ENCODE assay signal across 10 mouse cellular contexts in genomic region chr12:8452766-8453621, GRCm38 (mm10). TPM values are rescaled to one million over a fixed set of nuclear protein-coding genes. Genes with fewer than 3 reads are reported as not detected.
DNase-seq lines count a peak whose midpoint lies in the region; ATAC-seq and TF ChIP-seq lines count a peak whose summit lies in the region.
"Had no signal": no experiment of that assay in that cellular context is flagged by ENCODE, and none has a peak within 500 bp of the region (broad histone marks: within the 10 kb centered on the region; RNA-seq: fewer than 3 reads in every experiment).

No protein-coding gene starts in this region.

- H3K9me3 ChIP-seq in kidney, embryonic 15.5 days (replicated peaks) = no peaks in the 10 kb centered on the region
- H3K9me3 ChIP-seq in MEL (replicated peaks; ENCODE audit: insufficient read depth, low read length) = no peaks in the 10 kb centered on the region
- H3K9me3 ChIP-seq: heart, embryonic 13.5 days had no signal

- TF ChIP-seq POLR2A in kidney, adult 2 months (IDR thresholded peaks at IDR 0.05; ENCODE audit: low read depth, low read length) = no peak
- no peak for TF ChIP-seq POLR2A in MEL (IDR thresholded peaks at IDR 0.05; ENCODE audit: control insufficient read depth in 1 of 2, insufficient read depth in 1 of 2, low read depth in 1 of 2, low read length in 2 of 2, poor library complexity in 1 of 2)

- peaks cover 13% of the 10 kb centered on the region for H3K4me1 ChIP-seq in kidney, adult 2 months (ENCODE audit: control insufficient read depth, insufficient read depth, low read length)
- H3K4me1 ChIP-seq in kidney, embryonic 15.5 days = peaks cover 16% of the 10 kb centered on the region
- H3K4me1 ChIP-seq in MEL (ENCODE audit: control insufficient read depth in 1 of 2, insufficient read depth in 2 of 2, low read length in 2 of 2) = no peaks in the 10 kb centered on the region
- peaks cover 25% of the 10 kb centered on the region for H3K4me1 ChIP-seq in brown adipose tissue, adult 24 weeks (ENCODE audit: control insufficient read depth, insufficient read depth, insufficient read length, low read length)

- 41% methylated on average over 7 of the region's 7 CpGs for WGBS in kidney, adult 2 months
- WGBS in kidney, embryonic 15.5 days = 77% methylated on average over 7 of the region's 7 CpGs

- TF ChIP-seq EP300 in MEL (IDR thresholded peaks at IDR 0.05; ENCODE audit: low read depth in 1 of 2, low read length in 2 of 2) = no peak

- TF ChIP-seq CTCF in kidney, adult 2 months (conservative IDR thresholded peaks at IDR 0.05; ENCODE audit: insufficient read depth, insufficient read length, low read depth, low read length) = no peak
- no peak for TF ChIP-seq CTCF in MEL (IDR thresholded peaks at IDR 0.05 in 2 of 3, conservative IDR thresholded peaks at IDR 0.05 in 1 of 3; ENCODE audit: control insufficient read depth in 1 of 3, insufficient read depth in 1 of 3, low read depth in 2 of 3, low read length in 3 of 3, poor library complexity in 1 of 3, severe bottlenecking in 1 of 3)

- H3K9ac ChIP-seq in kidney, embryonic 15.5 days = no peak overlapping the region
- H3K9ac ChIP-seq in MEL (ENCODE audit: control insufficient read depth, low read depth, low read length, poor library complexity, severe bottlenecking) = no peak overlapping the region
- H3K9ac ChIP-seq: heart, embryonic 13.5 days had no signal

- H3K36me3 ChIP-seq in kidney, adult 2 months (ENCODE audit: control insufficient read depth, insufficient read depth, low read length) = no peaks in the 10 kb centered on the region
- no peaks in the 10 kb centered on the region for H3K36me3 ChIP-seq in kidney, embryonic 15.5 days
- no peaks in the 10 kb centered on the region for H3K36me3 ChIP-seq in MEL (ENCODE audit: control insufficient read depth in 1 of 2, insufficient read depth in 2 of 2, low read length in 2 of 2)
- H3K36me3 ChIP-seq: heart, embryonic 13.5 days had no signal

- peak; percentile 72 for DNase-seq in kidney, adult 2 months
- no peak for DNase-seq in MEL (ENCODE audit: low read depth, low spot score)
- DNase-seq in heart, postnatal 25 days (ENCODE audit: low spot score) = peak; percentile 68
- DNase-seq in embryo, embryonic 10.5 days (ENCODE audit: low spot score) = no peak
- DNase-seq: right cerebral cortex, adult 18-20 months; thymus, postnatal 25 days had no signal

- ATAC-seq in kidney, embryonic 15.5 days (replicated peaks; ENCODE audit: low FRiP score) = no peak
- ATAC-seq in erythroid progenitor cell, adult 5-6 weeks (replicated peaks; ENCODE audit: low FRiP score, poor library complexity, severe bottlenecking) = no peak

- H3K4me3 ChIP-seq in kidney, adult 2 months (ENCODE audit: insufficient read depth, low read depth, low read length) = no peak overlapping the region
- H3K4me3 ChIP-seq in kidney, embryonic 15.5 days (replicated peaks) = no peak overlapping the region
- no peak overlapping the region for H3K4me3 ChIP-seq in MEL (ENCODE audit: control insufficient read depth in 1 of 2, insufficient read depth in 1 of 2, low read depth in 2 of 2, low read length in 2 of 2)
- H3K4me3 ChIP-seq in brown adipose tissue, adult 24 weeks (ENCODE audit: insufficient read depth, low read depth, low read length) = no peak overlapping the region
- H3K4me3 ChIP-seq: heart, embryonic 13.5 days had no signal

- H3K4me2 ChIP-seq in kidney, embryonic 15.5 days = no peak overlapping the region
- H3K4me2 ChIP-seq: heart, embryonic 13.5 days had no signal

- H3K79me2 ChIP-seq in MEL (ENCODE audit: control insufficient read depth, insufficient read depth, low read length, poor library complexity) = no peaks in the 10 kb centered on the region

- no peaks in the 10 kb centered on the region for H3K27me3 ChIP-seq in kidney, adult 2 months (replicated peaks; ENCODE audit: control insufficient read depth, insufficient read depth, low read length)
- no peaks in the 10 kb centered on the region for H3K27me3 ChIP-seq in kidney, embryonic 15.5 days
- no peaks in the 10 kb centered on the region for H3K27me3 ChIP-seq in MEL (ENCODE audit: control insufficient read depth in 1 of 2, insufficient read depth in 2 of 2, low read length in 2 of 2)

- peak overlapping the region; percentile 46; the same call in 1 of the 2 replicates for H3K27ac ChIP-seq in kidney, adult 2 months (ENCODE audit: insufficient read depth, low read depth, low read length)
- H3K27ac ChIP-seq in kidney, embryonic 15.5 days = no peak overlapping the region
- no peak overlapping the region for H3K27ac ChIP-seq in MEL (ENCODE audit: control insufficient read depth, low read depth, low read length)
- H3K27ac ChIP-seq in brown adipose tissue, adult 24 weeks (replicated peaks; ENCODE audit: low read depth, low read length) = peak overlapping the region; percentile 61
- H3K27ac ChIP-seq: heart, embryonic 13.5 days had no signal

- no peak for TF ChIP-seq RAD21 in MEL (IDR thresholded peaks at IDR 0.05; ENCODE audit: low read depth, low read length)

- intact Hi-C loops in heart, postnatal 25 days (cut with DNase I) = no loop called here

TF ChIP-seq in MEL, 35 proteins besides CTCF, POLR2A, EP300 and RAD21:
- TF ChIP-seq ZNF384 (IDR thresholded peaks at IDR 0.05; ENCODE audit: low read depth, low read length) (no peak), ZKSCAN1 (IDR thresholded peaks at IDR 0.05; ENCODE audit: low read depth, low read length) (peak; percentile 15; the same call in 1 of the 2 replicates)
TF ChIP-seq in MEL: peak in this region for 1.

RNA-seq across cellular contexts. Expression of gene Rhob, which starts 46.8 kb away (rescaled TPM):
- polyA plus RNA-seq in kidney, adult 2 months (2012; rRNA removed) = 128 and 145 TPM in 2 replicates
- polyA plus RNA-seq in kidney, embryonic 15.5 days (2015; fragmentation: Nextera tagmentation; extraction: Ambion mirVana) = 35.4 and 38.7 TPM in 2 replicates
- 1.4 and 1.8 TPM in 2 replicates for total RNA-seq in MEL (2012; rRNA removed)
- polyA plus RNA-seq in MEL (2012; ENCODE audit: insufficient read depth in 1 of 2, insufficient read length in 2 of 2, low read depth in 1 of 2, low replicate concordance in 2 of 2, missing spikeins in 1 of 2) = 1 to 10 TPM in 1 of 2 experiments, not detected in 1; 6.0 TPM
- polyA plus RNA-seq in brown adipose tissue, adult 24 weeks (2012; ENCODE audit: insufficient read depth, insufficient read length, missing spikeins) = 106 and 193 TPM in 2 replicates
- total RNA-seq in heart, postnatal 25 days (2021) = 100 to 1,000 TPM; 149 to 156 TPM
- 8.3 and 23.5 TPM in 2 replicates for total RNA-seq in erythroid progenitor cell, adult 5-6 weeks (2015; ENCODE audit: low replicate concordance)
- 5.4 and 5.5 TPM in 2 replicates for total RNA-seq in erythroid progenitor cell, adult 5-6 weeks (2017; ENCODE audit: low replicate concordance)

Comparison
In these comparisons a context has a peak if more than half of its experiments do, and no peak if none do; other contexts are left out.
1. H3K27ac ChIP-seq: peak in kidney, adult 2 months (single experiment) and brown adipose tissue, adult 24 weeks (single experiment); none in kidney, embryonic 15.5 days (single experiment) and MEL (single experiment).
2. DNase-seq: peak in kidney, adult 2 months (single experiment) and heart, postnatal 25 days (single experiment); none in MEL (single experiment) and embryo, embryonic 10.5 days (single experiment).